Mouse (Mus musculus): ENCODE measurements around the gene Trim28. TPM values are rescaled to one million over a fixed set of nuclear protein-coding genes. Genes with fewer than 3 reads are reported as not detected.

Trim28 gene
- polyA plus RNA-seq, 1 experiment from 2014 or later = 321 TPM

- Histone ChIP-seq H3K9me3 (ENCODE audit: control insufficient read depth, low read length) (no peaks in the 10 kb centered on the region), H3K9ac (ENCODE audit: low read depth, low read length) (peak overlapping the region; percentile 98), H3K4me1 (ENCODE audit: control insufficient read depth, insufficient read depth, low read length) (peaks cover 23% of the 10 kb centered on the region), H3K27ac (replicated peaks; ENCODE audit: low read depth, low read length) (no peak overlapping the region), H3K4me2 (ENCODE audit: low read depth, low read length) (peak overlapping the region; percentile 90), H3K36me3 (ENCODE audit: control insufficient read depth, insufficient read depth, low read length) (peaks cover 17% of the 10 kb centered on the region), H3K4me3 (ENCODE audit: low read depth, low read length) (no peak overlapping the region; the same call in 1 of the 2 replicates), H3K27me3 (replicated peaks; ENCODE audit: control insufficient read depth, insufficient read depth, low read length) (peaks cover 29% of the 10 kb centered on the region)
- WGBS = 83% methylated on average over 1 of the region's 1 CpGs
- DNase-seq (ENCODE audit: low spot score) = no peak
- ATAC-seq (ENCODE audit: low read depth) = no peak
Measured at GRCm38 (mm10) chr7:13039181-13039580, 40.3 kb downstream of the Trim28 start.

GRCm38 (mm10) chr7:13041256-13041655 is 42.3 kb downstream of the Trim28 start:
- Histone ChIP-seq H3K4me1 (ENCODE audit: control insufficient read depth, insufficient read depth, low read length) (peaks cover 23% of the 10 kb centered on the region), H3K4me3 (ENCODE audit: low read depth, low read length) (no peak overlapping the region), H3K4me2 (ENCODE audit: low read depth, low read length) (no peak overlapping the region), H3K27ac (replicated peaks; ENCODE audit: low read depth, low read length) (no peak overlapping the region), H3K9me3 (ENCODE audit: control insufficient read depth, low read length) (no peaks in the 10 kb centered on the region), H3K9ac (ENCODE audit: low read depth, low read length) (no peak overlapping the region), H3K36me3 (ENCODE audit: control insufficient read depth, insufficient read depth, low read length) (peaks cover 3% of the 10 kb centered on the region), H3K27me3 (replicated peaks; ENCODE audit: control insufficient read depth, insufficient read depth, low read length) (peaks cover 46% of the 10 kb centered on the region)
- ATAC-seq (ENCODE audit: low read depth) (no peak), DNase-seq (ENCODE audit: low spot score) (no peak)
- 89% methylated on average over 1 of the region's 1 CpGs for WGBS

- peaks cover 15% of the 10 kb centered on the region for H3K4me1 ChIP-seq (ENCODE audit: control insufficient read depth, insufficient read depth, low read length)
- H3K9me3 ChIP-seq (ENCODE audit: control insufficient read depth, low read length) = no peaks in the 10 kb centered on the region
- 79% methylated on average over 6 of the region's 6 CpGs for WGBS
- no peak overlapping the region for H3K9ac ChIP-seq (ENCODE audit: low read depth, low read length)
- H3K27ac ChIP-seq (replicated peaks; ENCODE audit: low read depth, low read length) = no peak overlapping the region
- no peak for ATAC-seq (ENCODE audit: low read depth)
- H3K27me3 ChIP-seq (replicated peaks; ENCODE audit: control insufficient read depth, insufficient read depth, low read length) = peaks cover 46% of the 10 kb centered on the region
- no peak overlapping the region for H3K4me2 ChIP-seq (ENCODE audit: low read depth, low read length)
- H3K36me3 ChIP-seq (ENCODE audit: control insufficient read depth, insufficient read depth, low read length) = no peaks in the 10 kb centered on the region
- H3K4me3 ChIP-seq (ENCODE audit: low read depth, low read length) = no peak overlapping the region
- no peak for DNase-seq (ENCODE audit: low spot score)
Measured at GRCm38 (mm10) chr7:13042511-13042910, 43.6 kb downstream of the Trim28 start.

GRCm38 (mm10) chr7:13043120-13043444 is 44.2 kb downstream of the Trim28 start:
- Histone ChIP-seq H3K27me3 (replicated peaks; ENCODE audit: control insufficient read depth, insufficient read depth, low read length) (peaks cover 46% of the 10 kb centered on the region), H3K9ac (ENCODE audit: low read depth, low read length) (no peak overlapping the region), H3K36me3 (ENCODE audit: control insufficient read depth, insufficient read depth, low read length) (no peaks in the 10 kb centered on the region), H3K9me3 (ENCODE audit: control insufficient read depth, low read length) (no peaks in the 10 kb centered on the region), H3K4me3 (ENCODE audit: low read depth, low read length) (peak overlapping the region; percentile 43), H3K4me1 (ENCODE audit: control insufficient read depth, insufficient read depth, low read length) (peaks cover 15% of the 10 kb centered on the region), H3K27ac (replicated peaks; ENCODE audit: low read depth, low read length) (no peak overlapping the region), H3K4me2 (ENCODE audit: low read depth, low read length) (peak overlapping the region; percentile 81)
- DNase-seq (ENCODE audit: low spot score) = no peak
- 33% methylated on average over 16 of the region's 16 CpGs for WGBS
- ATAC-seq (ENCODE audit: low read depth) = no peak

- DNase-seq (ENCODE audit: low spot score) (no peak), ATAC-seq (ENCODE audit: low read depth) (peak; percentile 47)
- Histone ChIP-seq H3K9me3 (ENCODE audit: control insufficient read depth, low read length) (no peaks in the 10 kb centered on the region), H3K9ac (ENCODE audit: low read depth, low read length) (peak overlapping the region; percentile 65), H3K27me3 (replicated peaks; ENCODE audit: control insufficient read depth, insufficient read depth, low read length) (peaks cover 46% of the 10 kb centered on the region), H3K4me1 (ENCODE audit: control insufficient read depth, insufficient read depth, low read length) (peaks cover 14% of the 10 kb centered on the region), H3K27ac (replicated peaks; ENCODE audit: low read depth, low read length) (no peak overlapping the region), H3K4me3 (ENCODE audit: low read depth, low read length) (peak overlapping the region; percentile 43), H3K36me3 (ENCODE audit: control insufficient read depth, insufficient read depth, low read length) (no peaks in the 10 kb centered on the region), H3K4me2 (ENCODE audit: low read depth, low read length) (peak overlapping the region; percentile 81)
- 9% methylated on average over 57 of the region's 88 CpGs for WGBS
Measured at GRCm38 (mm10) chr7:13043445-13044253, 44.7 kb downstream of the Trim28 start.

- Histone ChIP-seq H3K9me3 (ENCODE audit: control insufficient read depth, low read length) (no peaks in the 10 kb centered on the region), H3K9ac (ENCODE audit: low read depth, low read length) (peak overlapping the region; percentile 65), H3K4me2 (ENCODE audit: low read depth, low read length) (peak overlapping the region; percentile 81), H3K4me3 (ENCODE audit: low read depth, low read length) (peak overlapping the region; percentile 43), H3K27me3 (replicated peaks; ENCODE audit: control insufficient read depth, insufficient read depth, low read length) (peaks cover 46% of the 10 kb centered on the region), H3K4me1 (ENCODE audit: control insufficient read depth, insufficient read depth, low read length) (peaks cover 8% of the 10 kb centered on the region), H3K36me3 (ENCODE audit: control insufficient read depth, insufficient read depth, low read length) (no peaks in the 10 kb centered on the region), H3K27ac (replicated peaks; ENCODE audit: low read depth, low read length) (no peak overlapping the region)
- no peak for DNase-seq (ENCODE audit: low spot score)
- ATAC-seq (ENCODE audit: low read depth) = 0 out of 2 replicates have a peak, but pooled peaks have one; percentile 2
- 2% methylated on average over 14 of the region's 23 CpGs for whole genome bisulfite sequencing
Measured at GRCm38 (mm10) chr7:13044254-13044625, 45.3 kb downstream of the Trim28 start.

GRCm38 (mm10) chr7:13046084-13046483 is 47.2 kb downstream of the Trim28 start:
- 10% methylated on average over 2 of the region's 2 CpGs for WGBS

GRCm38 (mm10) chr7:13053001-13053400 is 54.1 kb downstream of the Trim28 start:
- no peaks in the 10 kb centered on the region for H3K9me3 ChIP-seq (ENCODE audit: control insufficient read depth, low read length)
- no peak overlapping the region for H3K27ac ChIP-seq (replicated peaks; ENCODE audit: low read depth, low read length)
- no peaks in the 10 kb centered on the region for H3K36me3 ChIP-seq (ENCODE audit: control insufficient read depth, insufficient read depth, low read length)
- 90% methylated on average over 13 of the region's 13 CpGs for WGBS
- H3K27me3 ChIP-seq (replicated peaks; ENCODE audit: control insufficient read depth, insufficient read depth, low read length) = no peaks in the 10 kb centered on the region
- DNase-seq (ENCODE audit: low spot score) = no peak
- no peak overlapping the region for H3K4me2 ChIP-seq (ENCODE audit: low read depth, low read length)
- no peak overlapping the region for H3K9ac ChIP-seq (ENCODE audit: low read depth, low read length)
- H3K4me1 ChIP-seq (ENCODE audit: control insufficient read depth, insufficient read depth, low read length) = peaks cover 4% of the 10 kb centered on the region; the same call in 1 of the 2 replicates
- no peak for ATAC-seq (ENCODE audit: low read depth)
- no peak overlapping the region for H3K4me3 ChIP-seq (ENCODE audit: low read depth, low read length)

More at GRCm38 (mm10) chr7:13046084-13046483, 47.2 kb downstream of the Trim28 start:
- DNase-seq (ENCODE audit: low spot score) = peak; percentile 82
- no peak; the same call in 1 of the 2 replicates for ATAC-seq (ENCODE audit: low read depth)
- peaks cover 45% of the 10 kb centered on the region for H3K27me3 ChIP-seq (replicated peaks; ENCODE audit: control insufficient read depth, insufficient read depth, low read length)
- no peak overlapping the region for H3K4me3 ChIP-seq (ENCODE audit: low read depth, low read length)
- H3K9me3 ChIP-seq (ENCODE audit: control insufficient read depth, low read length) = no peaks in the 10 kb centered on the region
- no peak overlapping the region for H3K27ac ChIP-seq (replicated peaks; ENCODE audit: low read depth, low read length)
- no peak overlapping the region for H3K9ac ChIP-seq (ENCODE audit: low read depth, low read length)
- no peak overlapping the region for H3K4me2 ChIP-seq (ENCODE audit: low read depth, low read length)
- H3K4me1 ChIP-seq (ENCODE audit: control insufficient read depth, insufficient read depth, low read length) = peaks cover 7% of the 10 kb centered on the region
- no peaks in the 10 kb centered on the region for H3K36me3 ChIP-seq (ENCODE audit: control insufficient read depth, insufficient read depth, low read length)

- Histone ChIP-seq H3K4me2 (ENCODE audit: low read depth, low read length) (peak overlapping the region; percentile 73), H3K27me3 (replicated peaks; ENCODE audit: control insufficient read depth, insufficient read depth, low read length) (no peaks in the 10 kb centered on the region), H3K9ac (ENCODE audit: low read depth, low read length) (peak overlapping the region; percentile 70; the same call in 1 of the 2 replicates), H3K27ac (replicated peaks; ENCODE audit: low read depth, low read length) (0 out of 2 replicates have a peak overlapping the region, but pooled peaks have one; percentile 77), H3K9me3 (ENCODE audit: control insufficient read depth, low read length) (no peaks in the 10 kb centered on the region), H3K4me3 (ENCODE audit: low read depth, low read length) (peak overlapping the region; percentile 57), H3K36me3 (ENCODE audit: control insufficient read depth, insufficient read depth, low read length) (no peaks in the 10 kb centered on the region), H3K4me1 (ENCODE audit: control insufficient read depth, insufficient read depth, low read length) (peaks cover 4% of the 10 kb centered on the region; the same call in 1 of the 2 replicates)
- WGBS = 94% methylated on average over 2 of the region's 2 CpGs
- ATAC-seq (ENCODE audit: low read depth) = no peak
- DNase-seq (ENCODE audit: low spot score) = no peak
Measured at GRCm38 (mm10) chr7:13053501-13053900, 54.6 kb downstream of the Trim28 start.

Data from embryonic facial prominence, embryonic 14.5 days (tissue).